Mouse (Mus musculus) embryonic facial prominence, embryonic 13.5 days (tissue): ENCODE measurements around the gene Aamp. TPM values are rescaled to one million over a fixed set of nuclear protein-coding genes. Genes with fewer than 3 reads are reported as not detected.

Source experiments
- ATAC-seq: fragments of 200-750 bp; cut with Nextera tagmentation; 2 replicates; pipeline ENCODE4 v1.8.0; 2017; ENCODE audit warnings: low read depth; ENCODE audit not compliant: insufficient number of reproducible peaks, insufficient read depth, low FRiP score, low TSS enrichment
- H3K27ac ChIP-seq: fragments of 300-500 bp; sonication (generic); 2 replicates; pipeline ENCODE4 v1.5.1; 2015; ENCODE audit warnings: moderate library complexity, mild to moderate bottlenecking, inconsistent platforms
- H3K27me3 ChIP-seq: fragments of 300-500 bp; sonication (generic); 2 replicates; pipeline ENCODE4 v1.6.1; 2015; ENCODE audit warnings: mild to moderate bottlenecking, inconsistent platforms
- H3K36me3 ChIP-seq: fragments of 300-500 bp; sonication (generic); 2 replicates; pipeline ENCODE4 v1.6.1; 2015; ENCODE audit warnings: mild to moderate bottlenecking, inconsistent platforms
- H3K4me1 ChIP-seq: fragments of 300-500 bp; sonication (generic); 2 replicates; pipeline ENCODE4 v1.6.1; 2015; ENCODE audit warnings: inconsistent platforms
- H3K4me2 ChIP-seq: fragments of 300-500 bp; sonication (generic); 2 replicates; pipeline ENCODE4 v1.6.1; 2015; ENCODE audit warnings: moderate library complexity, mild to moderate bottlenecking, inconsistent platforms
- H3K4me3 ChIP-seq: fragments of 300-500 bp; sonication (generic); 2 replicates; pipeline ENCODE4 v1.5.1; 2015; ENCODE audit warnings: mild to moderate bottlenecking, inconsistent platforms
- H3K9ac ChIP-seq: fragments of 300-500 bp; sonication (generic); 2 replicates; pipeline ENCODE4 v1.6.1; 2015; ENCODE audit warnings: mild to moderate bottlenecking, inconsistent platforms
- H3K9me3 ChIP-seq: fragments of 300-500 bp; sonication (generic); 2 replicates; pipeline ENCODE4 v1.6.1; 2016; ENCODE audit warnings: inconsistent platforms
- whole genome bisulfite sequencing: fragments of 180-500 bp; shearing (Covaris S2); methylation state at CpG from one replicate; pipeline ENCODE4 v1.1.7; 2015; ENCODE audit warnings: mixed read lengths; 5-methylcytosine and 5-hydroxymethylcytosine counted together
- polyA plus RNA-seq: library from polyadenylated mRNA; unstranded; fragments of >200 nt; fragmentation: Nextera tagmentation; extraction: Ambion mirVana; gene quantifications from 2 replicates; pipeline ENCODE4 v1.2.1, GENCODE M21; 2015

Gene Aamp
- polyA plus RNA-seq, 1 experiment from 2014 or later: 224 TPM

DNA sequence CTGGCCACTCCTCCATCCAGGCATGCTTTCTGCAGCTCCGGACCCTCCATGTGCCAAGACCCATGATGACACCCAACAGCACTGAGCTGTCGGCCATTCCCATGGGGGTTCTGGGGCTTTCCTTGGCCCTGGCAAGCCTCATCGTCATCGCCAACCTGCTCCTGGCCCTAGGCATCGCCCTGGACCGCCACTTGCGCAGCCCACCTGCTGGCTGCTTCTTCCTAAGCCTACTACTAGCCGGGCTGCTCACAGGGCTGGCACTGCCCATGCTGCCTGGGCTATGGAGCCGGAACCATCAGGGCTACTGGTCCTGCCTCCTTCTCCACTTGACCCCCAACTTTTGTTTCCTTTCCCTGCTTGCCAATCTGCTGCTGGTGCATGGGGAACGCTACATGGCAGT lies 6.0 kb downstream of the Aamp start, which contains the start of gene Gpbar1:
Gene Gpbar1 (plus strand): TSS at position 13 of the 400 bp plus-strand sequence.
- no peak for ATAC-seq
- Histone ChIP-seq H3K4me3 (no peak within 1 kb of the TSS), H3K9me3 (no peaks in the 10 kb centered on the region), H3K27ac (no peak within 1 kb of the TSS), H3K4me1 (peaks cover 26% of the 10 kb centered on the region), H3K4me2 (no peak within 1 kb of the TSS), H3K36me3 (peaks cover 49% of the 10 kb centered on the region), H3K9ac (0 out of 2 replicates have a peak within 1 kb of the TSS, but pooled peaks have one; percentile 16), H3K27me3 (no peaks in the 10 kb centered on the region)
- WGBS: 92% methylated on average over 10 of the region's 10 CpGs

- no peak for ATAC-seq
- no peaks in the 10 kb centered on the region for H3K27me3 ChIP-seq
- H3K4me1 ChIP-seq: peaks cover 22% of the 10 kb centered on the region
- 0 out of 2 replicates have a peak overlapping the region, but pooled peaks have one; percentile 16 for H3K9ac ChIP-seq
- WGBS: 61% methylated on average over 8 of the region's 8 CpGs
- no peaks in the 10 kb centered on the region for H3K9me3 ChIP-seq
- no peak overlapping the region for H3K4me2 ChIP-seq
- peaks cover 46% of the 10 kb centered on the region for H3K36me3 ChIP-seq
- no peak overlapping the region for H3K27ac ChIP-seq
- no peak overlapping the region for H3K4me3 ChIP-seq
Observed at GRCm38 (mm10) chr1:74277883-74278537, 6.5 kb downstream of the Aamp start.

DNA sequence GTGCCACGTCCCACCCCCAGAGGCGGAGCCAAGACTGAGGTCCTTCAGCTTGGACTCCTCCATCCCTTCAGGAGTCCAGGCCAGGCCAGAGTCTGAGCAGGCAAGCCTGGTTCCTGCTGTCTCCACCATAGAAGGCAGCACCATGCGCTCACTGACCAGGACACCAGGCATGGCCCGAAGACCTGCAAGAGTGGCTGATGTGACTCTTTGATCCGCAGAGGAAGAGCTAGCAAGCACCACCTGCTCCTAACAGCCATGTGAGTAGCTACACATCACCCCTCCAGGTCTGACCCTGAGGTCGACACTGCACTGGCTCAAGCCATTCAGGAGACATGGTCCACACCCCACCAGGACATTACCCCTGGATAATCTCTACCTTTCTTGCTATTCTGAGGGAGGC lies 7.5 kb downstream of the Aamp start:
- 65% methylated on average over 6 of the region's 6 CpGs for WGBS
- Histone ChIP-seq H3K27ac (no peak overlapping the region), H3K36me3 (peaks cover 37% of the 10 kb centered on the region), H3K4me2 (no peak overlapping the region), H3K9ac (no peak overlapping the region), H3K4me1 (peaks cover 18% of the 10 kb centered on the region), H3K9me3 (no peaks in the 10 kb centered on the region), H3K4me3 (no peak overlapping the region), H3K27me3 (no peaks in the 10 kb centered on the region)
- ATAC-seq: no peak

DNA sequence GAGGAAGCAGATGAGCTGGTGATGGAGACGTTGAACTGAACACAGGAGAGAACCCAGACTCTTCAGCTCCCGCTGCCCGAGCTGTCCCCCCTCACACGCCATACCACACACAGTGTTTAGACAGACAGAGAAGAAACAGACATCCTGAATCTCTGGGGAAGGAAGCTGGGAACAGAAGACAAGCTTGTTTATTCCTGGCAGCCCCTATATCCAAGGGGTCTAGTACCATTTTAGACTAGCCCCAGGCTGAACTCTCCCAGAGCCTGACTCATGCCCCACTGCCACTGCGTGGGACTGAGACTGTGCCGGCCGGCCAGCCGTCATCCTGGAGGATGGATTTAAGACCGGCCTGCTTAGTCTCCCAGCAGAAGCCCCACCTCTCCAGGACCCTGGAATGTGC lies 9.5 kb downstream of the Aamp start:
- Histone ChIP-seq H3K27ac (no peak overlapping the region), H3K9ac (0 out of 2 replicates have a peak overlapping the region, but pooled peaks have one; percentile 32), H3K9me3 (no peaks in the 10 kb centered on the region), H3K4me3 (no peak overlapping the region), H3K4me1 (peaks cover 18% of the 10 kb centered on the region), H3K27me3 (no peaks in the 10 kb centered on the region), H3K4me2 (peak overlapping the region; percentile 28), H3K36me3 (peaks cover 16% of the 10 kb centered on the region)
- no peak for ATAC-seq
- 12% methylated on average over 9 of the region's 9 CpGs for WGBS

GRCm38 (mm10) chr1:74271659-74272058 lies 12.9 kb downstream of the Aamp start:
- H3K27me3 ChIP-seq: no peaks in the 10 kb centered on the region
- no peak overlapping the region for H3K4me2 ChIP-seq
- no peaks in the 10 kb centered on the region for H3K9me3 ChIP-seq
- peaks cover 14% of the 10 kb centered on the region for H3K4me1 ChIP-seq
- ATAC-seq: no peak
- H3K36me3 ChIP-seq: peaks cover 25% of the 10 kb centered on the region
- 81% methylated on average over 4 of the region's 4 CpGs for WGBS
- H3K4me3 ChIP-seq: no peak overlapping the region
- H3K27ac ChIP-seq: no peak overlapping the region
- no peak overlapping the region for H3K9ac ChIP-seq

DNA sequence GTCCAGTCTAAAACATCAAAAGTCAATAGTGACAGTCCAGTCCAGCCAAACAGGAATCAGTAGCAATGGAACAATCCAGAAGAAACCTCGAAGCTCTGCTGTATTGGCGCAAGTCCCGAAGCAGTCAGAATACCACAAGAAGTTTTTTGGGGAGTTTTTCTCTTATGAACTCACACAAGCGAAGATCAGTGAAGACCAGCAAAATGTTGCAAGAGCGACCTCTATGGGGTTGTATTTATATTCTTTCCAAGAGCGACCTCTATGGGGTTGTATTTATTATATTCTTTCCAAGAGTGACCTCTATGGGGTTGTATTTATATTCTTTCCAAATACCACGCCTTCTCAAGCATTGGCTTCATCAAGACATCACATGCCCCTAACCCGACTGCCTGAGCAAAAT lies 15.8 kb downstream of the Aamp start:
- ATAC-seq: no peak
- Histone ChIP-seq H3K36me3 (peaks cover 54% of the 10 kb centered on the region), H3K27me3 (no peaks in the 10 kb centered on the region), H3K9ac (no peak overlapping the region), H3K4me1 (no peaks in the 10 kb centered on the region), H3K4me2 (no peak overlapping the region), H3K4me3 (no peak overlapping the region), H3K27ac (no peak overlapping the region), H3K9me3 (no peaks in the 10 kb centered on the region)
- 87% methylated on average over 8 of the region's 8 CpGs for WGBS

DNA sequence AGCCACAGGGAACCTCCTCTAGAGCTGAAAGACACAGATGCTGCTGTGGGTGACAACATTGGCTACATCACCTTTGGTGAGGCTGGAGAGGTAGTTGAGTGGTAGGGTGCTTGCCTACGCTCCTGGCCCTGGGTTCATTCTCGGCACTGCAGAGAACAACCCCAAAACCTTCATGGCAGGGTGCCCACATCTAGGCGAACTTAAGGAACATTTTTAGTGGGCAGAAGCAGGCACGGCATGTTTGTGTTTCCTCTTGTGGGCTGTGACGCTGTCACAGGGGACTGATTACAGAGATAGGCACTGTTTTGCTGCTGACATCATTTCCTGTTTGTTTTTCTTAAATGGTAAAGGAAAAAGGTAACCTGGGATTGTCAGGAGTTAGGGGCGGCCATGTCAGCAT lies 22.0 kb downstream of the Aamp start:
- Histone ChIP-seq H3K36me3 (peaks cover 92% of the 10 kb centered on the region), H3K27ac (no peak overlapping the region), H3K9me3 (no peaks in the 10 kb centered on the region), H3K9ac (no peak overlapping the region), H3K27me3 (no peaks in the 10 kb centered on the region), H3K4me3 (no peak overlapping the region), H3K4me2 (no peak overlapping the region), H3K4me1 (no peaks in the 10 kb centered on the region)
- WGBS: 83% methylated on average over 6 of the region's 6 CpGs
- no peak for ATAC-seq

GRCm38 (mm10) chr1:74256782-74257181 lies 27.8 kb downstream of the Aamp start:
- no peak for ATAC-seq
- Histone ChIP-seq H3K4me3 (no peak overlapping the region), H3K4me1 (no peaks in the 10 kb centered on the region), H3K27me3 (no peaks in the 10 kb centered on the region), H3K9me3 (no peaks in the 10 kb centered on the region), H3K4me2 (no peak overlapping the region), H3K9ac (no peak overlapping the region), H3K27ac (no peak overlapping the region), H3K36me3 (peaks cover 87% of the 10 kb centered on the region)
- WGBS: 74% methylated on average over 4 of the region's 4 CpGs

GRCm38 (mm10) chr1:74255704-74256345 lies 28.7 kb downstream of the Aamp start:
- no peaks in the 10 kb centered on the region for H3K27me3 ChIP-seq
- no peak overlapping the region for H3K4me2 ChIP-seq
- H3K9ac ChIP-seq: no peak overlapping the region
- H3K27ac ChIP-seq: no peak overlapping the region
- no peaks in the 10 kb centered on the region for H3K9me3 ChIP-seq
- no peaks in the 10 kb centered on the region for H3K4me1 ChIP-seq
- 95% methylated on average over 8 of the region's 8 CpGs for WGBS
- no peak overlapping the region for H3K4me3 ChIP-seq
- H3K36me3 ChIP-seq: peaks cover 89% of the 10 kb centered on the region
- no peak for ATAC-seq

- Histone ChIP-seq H3K4me3 (no peak overlapping the region), H3K9ac (no peak overlapping the region), H3K4me2 (no peak overlapping the region), H3K27me3 (no peaks in the 10 kb centered on the region), H3K4me1 (peaks cover 6% of the 10 kb centered on the region), H3K36me3 (peaks cover 68% of the 10 kb centered on the region), H3K27ac (no peak overlapping the region), H3K9me3 (no peaks in the 10 kb centered on the region)
- ATAC-seq: no peak
- 87% methylated on average over 4 of the region's 4 CpGs for WGBS
Observed at GRCm38 (mm10) chr1:74250096-74250495, 34.4 kb downstream of the Aamp start.

DNA sequence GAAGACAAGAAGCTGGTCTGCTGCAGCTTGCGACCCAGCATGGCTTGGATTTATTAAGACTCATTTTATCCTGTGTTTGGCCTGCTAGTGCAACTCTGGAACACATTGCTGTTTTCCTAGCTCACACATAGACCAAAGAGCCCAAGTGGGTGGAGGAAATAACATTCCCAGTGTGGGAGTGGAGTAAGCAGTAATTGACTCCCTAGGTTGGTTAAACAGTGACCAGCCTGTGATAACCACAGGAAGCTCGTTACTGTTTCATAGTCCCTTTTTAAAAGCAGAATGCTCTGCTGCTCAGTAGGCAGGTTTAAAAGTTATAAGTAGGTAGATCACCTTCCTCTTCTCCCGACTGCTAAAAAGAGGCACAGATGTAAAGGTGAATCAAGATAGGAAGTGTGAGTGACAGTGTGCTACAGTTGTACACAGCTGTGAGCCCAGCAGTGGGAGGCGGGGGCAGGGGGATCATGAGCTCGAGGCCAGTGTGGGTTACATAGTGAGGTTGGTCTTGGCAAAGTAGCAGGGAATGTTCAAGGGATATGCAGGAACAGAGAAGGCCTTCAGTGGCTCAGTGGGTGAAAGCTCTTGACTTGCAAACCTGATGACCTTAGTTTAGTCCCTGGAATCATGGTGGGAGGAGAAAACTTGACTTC lies 35.1 kb downstream of the Aamp start:
- no peak overlapping the region for H3K4me3 ChIP-seq
- peaks cover 62% of the 10 kb centered on the region for H3K36me3 ChIP-seq
- no peaks in the 10 kb centered on the region for H3K27me3 ChIP-seq
- no peak overlapping the region for H3K9ac ChIP-seq
- ATAC-seq: no peak
- WGBS: 74% methylated on average over 5 of the region's 5 CpGs
- peak overlapping the region; percentile 58 for H3K27ac ChIP-seq
- H3K4me2 ChIP-seq: no peak overlapping the region
- H3K4me1 ChIP-seq: peaks cover 6% of the 10 kb centered on the region
- no peaks in the 10 kb centered on the region for H3K9me3 ChIP-seq

DNA sequence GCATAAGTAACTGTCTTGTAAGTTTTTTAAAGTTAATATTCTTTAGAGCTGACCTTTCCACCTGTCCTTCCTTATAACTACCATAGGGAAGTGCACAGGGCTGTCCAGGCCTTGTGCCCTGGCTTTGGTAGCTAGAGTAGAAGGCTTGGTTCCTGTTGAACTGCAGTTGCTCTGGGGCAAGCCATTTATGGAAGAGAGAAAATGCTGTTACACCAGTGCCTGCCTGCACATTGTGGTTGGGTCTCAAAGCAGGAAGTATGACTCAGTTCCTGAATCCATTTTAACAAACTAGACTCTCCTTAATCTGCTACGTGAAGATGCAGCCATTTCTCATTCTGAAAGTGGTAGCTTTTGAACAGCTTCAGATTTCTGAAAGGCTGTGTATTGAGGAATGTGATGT lies 35.7 kb downstream of the Aamp start:
- Histone ChIP-seq H3K36me3 (peaks cover 55% of the 10 kb centered on the region), H3K9me3 (no peaks in the 10 kb centered on the region), H3K9ac (no peak overlapping the region), H3K27ac (peak overlapping the region; percentile 58), H3K4me1 (peaks cover 10% of the 10 kb centered on the region), H3K4me2 (no peak overlapping the region), H3K4me3 (no peak overlapping the region), H3K27me3 (no peaks in the 10 kb centered on the region)
- WGBS: 42% methylated on average over 1 of the region's 1 CpGs
- ATAC-seq: no peak
